Mouse (Mus musculus) lung, postnatal 4 days (tissue): ENCODE measurements around the gene Ttc3.

Experiments used
- DNase-seq, 2 experiments: peaks; one replicate each; pipeline ENCODE4 v3.0.0; 2021

Gene Ttc3

GRCm38 (mm10) chr16:94360578-94361350 lies 9.7 kb upstream of the Ttc3 start:
- DNase-seq: no peak

- peak; percentile 33 to 52 for DNase-seq
Measured at GRCm38 (mm10) chr16:94362174-94362873, 8.1 kb upstream of the Ttc3 start.

GRCm38 (mm10) chr16:94363814-94364213 lies 6.6 kb upstream of the Ttc3 start:
- DNase-seq: no peak

GRCm38 (mm10) chr16:94365435-94365834 lies 5.0 kb upstream of the Ttc3 start:
- DNase-seq: no peak

GRCm38 (mm10) chr16:94369596-94370172 lies 734 bp upstream of the Ttc3 start:
- DNase-seq: no peak

- DNase-seq: peak in 1 of 2 experiments; percentile 84
Measured at GRCm38 (mm10) chr16:94370915-94371300, 490 bp downstream of the Ttc3 start.

GRCm38 (mm10) chr16:94371301-94371931 lies 998 bp downstream of the Ttc3 start, which contains the start of gene Pigp:
TSS of gene Pigp (minus strand) at chr16:94371842.
- DNase-seq: peak; percentile 63 to 72

GRCm38 (mm10) chr16:94379386-94379785 lies 9.0 kb downstream of the Ttc3 start:
- no peak for DNase-seq

GRCm38 (mm10) chr16:94383277-94383676 lies 12.9 kb downstream of the Ttc3 start:
- DNase-seq: no peak

- no peak for DNase-seq
Measured at GRCm38 (mm10) chr16:94387690-94388089, 17.3 kb downstream of the Ttc3 start.

GRCm38 (mm10) chr16:94392299-94392698 lies 21.9 kb downstream of the Ttc3 start:
- DNase-seq: no peak

- DNase-seq: no peak
Measured at GRCm38 (mm10) chr16:94395051-94395450, 24.6 kb downstream of the Ttc3 start.

- no peak for DNase-seq
Measured at GRCm38 (mm10) chr16:94396641-94397040, 26.2 kb downstream of the Ttc3 start.

- no peak for DNase-seq
Measured at GRCm38 (mm10) chr16:94399141-94399540, 28.7 kb downstream of the Ttc3 start.

- DNase-seq: no peak
Measured at GRCm38 (mm10) chr16:94401636-94402035, 31.2 kb downstream of the Ttc3 start.

GRCm38 (mm10) chr16:94402185-94402584 lies 31.8 kb downstream of the Ttc3 start:
- DNase-seq: no peak

- DNase-seq: no peak
Measured at GRCm38 (mm10) chr16:94411287-94411686, 40.9 kb downstream of the Ttc3 start.

GRCm38 (mm10) chr16:94412198-94412597 lies 41.8 kb downstream of the Ttc3 start:
- DNase-seq: no peak

- DNase-seq: no peak
Measured at GRCm38 (mm10) chr16:94412760-94413159, 42.3 kb downstream of the Ttc3 start.

GRCm38 (mm10) chr16:94414151-94414550 lies 43.7 kb downstream of the Ttc3 start:
- DNase-seq: no peak

- DNase-seq: no peak
Measured at GRCm38 (mm10) chr16:94420498-94420897, 50.1 kb downstream of the Ttc3 start.

GRCm38 (mm10) chr16:94428948-94429347 lies 58.5 kb downstream of the Ttc3 start:
- no peak for DNase-seq

- DNase-seq: peak in 1 of 2 experiments; percentile 36
Measured at GRCm38 (mm10) chr16:94435495-94436234, 65.2 kb downstream of the Ttc3 start.
